Mouse (Mus musculus): ENCODE measurements at regions not wholly inside any gene's neighbourhood (a gene's known extent, or its start where the extent isn't known, plus 50 kb on each side); places are given as distances from the start of the nearest gene placed in this dataset.

DNA sequence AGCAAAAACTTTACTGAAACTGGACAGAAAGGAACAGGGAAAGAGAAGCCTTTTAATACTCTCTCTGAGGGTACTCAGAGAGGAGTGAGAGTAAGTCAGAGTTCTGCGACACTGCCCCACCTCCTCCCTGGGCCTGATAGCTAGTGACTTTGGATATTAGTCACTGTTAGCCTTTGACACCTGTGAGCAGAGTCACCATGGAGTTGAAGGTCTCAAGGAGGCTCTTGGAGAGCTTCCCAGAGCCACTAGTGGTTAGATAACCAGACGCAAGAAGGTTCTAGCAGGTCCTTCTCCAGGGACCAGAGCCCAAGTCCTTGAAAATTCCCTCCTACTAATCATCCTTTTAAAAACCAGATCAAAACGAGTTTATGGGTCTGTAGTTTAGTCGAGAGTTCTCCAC lies 94.3 kb downstream of the Brms1l start:
- TF ChIP-seq CTCF (IDR thresholded peaks at IDR 0.05; ENCODE audit: borderline replicate concordance, insufficient read depth, low read length): no peak
- TF ChIP-seq POLR2A (IDR thresholded peaks at IDR 0.05; ENCODE audit: low read depth, low read length): no peak

All from embryonic fibroblast, embryonic 13.5 days (primary cell).